Mouse (Mus musculus) embryonic facial prominence, embryonic 14.5 days (tissue): ENCODE results near the gene Kcne1. TPM values are rescaled to one million over a fixed set of nuclear protein-coding genes. Genes with fewer than 3 reads are reported as not detected.
A peak's percentile ranks its signal among the peaks of the same experiment; 100 is the strongest.

Experiments used
- ATAC-seq: fragments of 200-750 bp; cut with Nextera tagmentation; 2 replicates; pipeline ENCODE4 v1.8.0; 2017; ENCODE audit warnings: low read depth, moderate number of reproducible peaks, moderate TSS enrichment
- DNase-seq: peaks from one replicate; pipeline ENCODE4 v3.0.0-alpha.2; 2015; ENCODE audit warnings: low spot score
- H3K27ac ChIP-seq: fragments of 300-500 bp; sonication (generic); replicated peaks from 2 replicates; pipeline ENCODE4 v1.5.1; 2014; ENCODE audit warnings: low read depth, mild to moderate bottlenecking, low read length, moderate library complexity
- H3K27me3 ChIP-seq: fragments of 300-500 bp; sonication (generic); replicated peaks from 2 replicates; pipeline ENCODE4 v1.6.1; 2014; ENCODE audit warnings: low read length; ENCODE audit not compliant: control insufficient read depth, insufficient read depth
- H3K36me3 ChIP-seq: fragments of 300-500 bp; sonication (generic); 2 replicates; pipeline ENCODE4 v1.6.1; 2014; ENCODE audit warnings: low read length, mixed read lengths; ENCODE audit not compliant: control insufficient read depth, insufficient read depth
- H3K4me1 ChIP-seq: fragments of 300-500 bp; sonication (generic); 2 replicates; pipeline ENCODE4 v1.6.1; 2014; ENCODE audit warnings: antibody characterized with exemption, low read length; ENCODE audit not compliant: control insufficient read depth, insufficient read depth
- H3K4me2 ChIP-seq: fragments of 300-500 bp; sonication (generic); 2 replicates; pipeline ENCODE4 v1.6.1; 2014; ENCODE audit warnings: low read depth, mild to moderate bottlenecking, low read length, moderate library complexity, mixed read lengths
- H3K4me3 ChIP-seq: fragments of 300-500 bp; sonication (generic); 2 replicates; pipeline ENCODE4 v1.5.1; 2014; ENCODE audit warnings: low read depth, mild to moderate bottlenecking, low read length
- H3K9ac ChIP-seq: fragments of 300-500 bp; sonication (generic); 2 replicates; pipeline ENCODE4 v1.6.1; 2014; ENCODE audit warnings: low read depth, mild to moderate bottlenecking, low read length, moderate library complexity, mixed read lengths
- H3K9me3 ChIP-seq: fragments of 300-500 bp; sonication (generic); 2 replicates; pipeline ENCODE4 v1.6.1; 2016; ENCODE audit warnings: low read length; ENCODE audit not compliant: control insufficient read depth
- WGBS: fragments of 180-500 bp; shearing (Covaris S2); extraction: QIAGEN DNeasy Blood & Tissue Kit; methylation state at CpG from one replicate; pipeline ENCODE4 v1.1.7; 2014; 5-methylcytosine and 5-hydroxymethylcytosine counted together
- polyA plus RNA-seq: library from polyadenylated mRNA; unstranded; fragments of >200 nt; fragmentation: Nextera tagmentation; extraction: Ambion mirVana; gene quantifications from 2 replicates; pipeline ENCODE4 v1.2.1, GENCODE M21; 2014

Kcne1 gene
- polyA plus RNA-seq, 1 experiment from 2014 or later, result 0.21 TPM

DNA sequence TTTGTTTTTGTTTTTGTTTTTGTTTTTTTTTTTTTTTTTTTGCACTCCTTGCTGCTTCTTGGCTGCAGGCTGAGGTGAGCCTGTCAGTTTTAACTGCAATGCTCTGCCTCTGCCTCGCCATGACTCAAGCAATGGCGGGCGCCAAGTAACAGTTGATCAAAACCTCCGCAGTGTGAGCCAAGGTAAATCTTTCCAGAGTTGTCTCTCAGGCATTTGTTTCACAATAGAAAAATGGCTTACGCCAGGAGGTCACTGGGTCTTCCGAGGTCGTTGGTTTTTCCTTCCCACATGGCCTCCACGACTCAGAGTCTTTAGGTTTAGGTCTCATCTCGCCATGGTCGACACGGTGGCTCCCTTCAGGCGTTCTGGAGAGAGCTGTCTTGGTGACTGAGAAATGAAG is 6.0 kb downstream of the Kcne1 start:
- H3K9me3 ChIP-seq, result no peaks in the 10 kb centered on the region
- H3K36me3 ChIP-seq, result no peaks in the 10 kb centered on the region
- no peak overlapping the region for H3K4me2 ChIP-seq
- no peak overlapping the region for H3K4me3 ChIP-seq
- DNase-seq (no peak), ATAC-seq (no peak)
- 80% methylated on average over 12 of the region's 12 CpGs for WGBS
- peaks cover 19% of the 10 kb centered on the region for H3K4me1 ChIP-seq
- peaks cover 7% of the 10 kb centered on the region; the same call in 1 of the 2 replicates for H3K27me3 ChIP-seq
- no peak overlapping the region for H3K27ac ChIP-seq
- no peak overlapping the region for H3K9ac ChIP-seq

DNA sequence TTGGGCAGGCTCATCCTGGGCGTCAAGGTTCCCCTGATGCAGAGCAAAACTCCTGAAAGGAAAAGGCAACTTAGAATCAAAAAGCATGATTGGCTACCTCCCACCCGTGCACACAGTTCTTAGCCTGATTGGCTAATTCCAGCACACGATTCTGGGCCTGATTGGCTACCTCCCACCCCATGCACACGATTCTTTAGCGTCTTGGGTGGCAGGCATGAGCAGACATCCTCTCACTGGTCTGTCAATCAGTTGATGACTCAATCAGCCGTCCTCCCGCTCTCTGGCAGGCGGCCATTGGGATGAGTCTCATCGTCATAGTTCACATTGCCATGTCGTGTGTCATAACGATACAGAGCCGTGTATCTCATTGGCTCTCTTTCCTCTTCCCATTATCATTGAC is 10.3 kb downstream of the Kcne1 start:
- H3K36me3 ChIP-seq, result no peaks in the 10 kb centered on the region
- ATAC-seq, result no peak
- H3K27me3 ChIP-seq, result no peaks in the 10 kb centered on the region

DNA sequence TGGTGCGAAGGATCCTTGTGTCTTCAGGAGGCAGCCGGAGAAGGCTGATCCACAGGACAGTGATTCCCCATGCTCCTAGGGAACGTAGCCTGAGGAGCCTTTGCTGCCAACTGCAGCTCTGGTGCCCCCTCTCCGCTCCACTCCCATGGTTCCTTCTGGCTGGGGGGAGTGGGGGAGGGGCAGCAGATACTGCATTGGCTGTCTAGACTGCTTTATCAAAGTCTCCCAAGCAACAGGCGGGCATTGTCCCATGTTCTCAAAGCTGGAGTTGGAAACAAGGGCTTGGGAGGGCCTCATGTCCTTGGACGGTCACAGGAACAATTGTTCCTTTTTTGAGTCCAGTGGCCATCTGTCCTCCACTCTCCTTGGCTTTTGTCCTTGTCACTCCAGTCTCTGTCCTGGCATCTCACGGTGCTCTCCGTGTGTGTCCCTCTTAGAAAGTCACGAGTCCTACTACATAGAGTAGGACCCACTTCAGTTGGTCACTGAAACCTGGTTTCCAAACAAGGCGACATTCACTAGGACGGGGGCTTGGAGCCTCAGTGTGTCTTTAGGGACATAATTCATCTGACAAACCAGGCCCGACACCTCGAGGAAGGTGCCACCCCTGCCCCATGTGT is 12.9 kb downstream of the Kcne1 start:
- DNase-seq, result no peak
- Histone ChIP-seq H3K4me1 (no peaks in the 10 kb centered on the region), H3K36me3 (no peaks in the 10 kb centered on the region), H3K9me3 (no peaks in the 10 kb centered on the region), H3K4me2 (no peak overlapping the region), H3K9ac (no peak overlapping the region), H3K27me3 (no peaks in the 10 kb centered on the region), H3K27ac (no peak overlapping the region), H3K4me3 (no peak overlapping the region)
- no peak for ATAC-seq
- WGBS, result 65% methylated on average over 12 of the region's 13 CpGs

More for the DNA sequence above, 10.3 kb downstream of the Kcne1 start:
- no peak overlapping the region for H3K4me3 ChIP-seq
- H3K4me2 ChIP-seq, result no peak overlapping the region
- H3K9ac ChIP-seq, result no peak overlapping the region
- peaks cover 5% of the 10 kb centered on the region; the same call in 1 of the 2 replicates for H3K4me1 ChIP-seq
- no peaks in the 10 kb centered on the region for H3K9me3 ChIP-seq
- no peak overlapping the region for H3K27ac ChIP-seq
- 78% methylated on average over 12 of the region's 12 CpGs for WGBS
- no peak for DNase-seq

DNA sequence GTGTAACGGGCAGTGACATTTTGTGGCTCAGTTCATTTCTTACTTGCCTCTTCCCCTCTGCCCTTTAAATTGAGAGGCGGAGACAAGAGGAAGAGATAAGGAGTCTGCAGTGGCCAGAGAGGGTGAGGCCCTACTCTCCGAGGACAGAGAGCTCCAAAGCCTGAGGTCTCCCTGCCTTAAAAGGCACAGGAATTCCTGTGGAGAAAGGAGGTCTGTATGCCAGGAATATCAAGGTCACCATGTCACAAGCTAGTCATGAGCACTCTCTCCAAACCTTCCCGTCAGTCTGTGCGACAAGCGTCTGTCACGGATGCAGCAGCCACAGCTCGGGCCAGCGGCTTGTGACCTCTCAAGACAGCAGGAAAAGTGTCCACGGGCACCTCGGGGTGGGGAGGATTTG is 14.1 kb downstream of the Kcne1 start:
- H3K27me3 ChIP-seq, result no peaks in the 10 kb centered on the region
- H3K4me1 ChIP-seq, result no peaks in the 10 kb centered on the region
- H3K27ac ChIP-seq, result no peak overlapping the region
- no peak overlapping the region for H3K4me3 ChIP-seq
- no peaks in the 10 kb centered on the region for H3K9me3 ChIP-seq
- no peak overlapping the region for H3K4me2 ChIP-seq
- ATAC-seq, result no peak
- WGBS, result 72% methylated on average over 11 of the region's 11 CpGs
- no peaks in the 10 kb centered on the region for H3K36me3 ChIP-seq
- H3K9ac ChIP-seq, result no peak overlapping the region
- no peak for DNase-seq

DNA sequence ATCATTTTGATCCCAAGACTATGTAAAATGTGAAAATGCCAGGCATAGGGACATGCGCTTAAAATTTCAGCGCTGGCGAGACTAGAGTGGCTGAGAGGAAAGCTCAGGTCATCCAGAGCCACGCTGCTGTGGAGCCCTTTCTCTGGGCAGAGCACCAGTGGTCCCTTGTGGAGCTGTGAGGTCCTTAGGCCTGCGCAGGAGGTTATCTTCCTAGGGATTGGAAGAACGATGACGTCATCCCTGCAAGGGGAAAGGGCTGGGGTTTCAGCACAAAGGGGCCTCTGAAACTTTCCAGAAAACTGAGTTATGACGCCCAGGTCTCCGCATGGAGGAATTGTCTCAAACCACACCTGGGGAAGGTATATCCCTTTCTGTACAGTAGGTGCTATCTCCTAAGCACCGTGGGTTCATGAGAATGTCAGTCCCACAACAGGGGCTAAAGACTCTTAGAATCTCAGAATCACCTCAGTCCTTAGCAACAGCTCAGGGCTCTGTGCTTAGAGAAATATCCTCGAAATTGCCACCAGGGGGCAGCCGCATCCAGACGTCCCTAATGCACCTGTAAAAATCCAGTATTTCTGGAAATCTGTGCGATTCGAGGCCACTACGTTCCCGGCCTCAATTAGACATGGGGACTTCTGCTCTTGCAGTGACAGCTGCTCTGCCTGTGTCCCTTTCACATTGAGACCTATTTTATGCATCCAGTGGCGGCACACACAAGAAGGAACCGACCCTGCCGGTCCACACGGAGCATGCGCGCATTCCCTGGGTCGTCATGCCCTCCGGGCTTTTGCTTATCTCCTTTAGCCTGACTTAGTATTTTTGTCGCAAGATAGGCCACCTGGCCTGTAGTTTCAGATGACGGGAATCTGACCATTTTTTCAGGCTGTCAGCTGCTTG is 18.4 kb downstream of the Kcne1 start:
- Histone ChIP-seq H3K9ac (no peak overlapping the region), H3K4me3 (0 out of 2 replicates have a peak overlapping the region, but pooled peaks have one; percentile 2), H3K9me3 (no peaks in the 10 kb centered on the region), H3K36me3 (no peaks in the 10 kb centered on the region), H3K4me2 (peak overlapping the region; percentile 40), H3K4me1 (no peaks in the 10 kb centered on the region), H3K27me3 (peaks cover 4% of the 10 kb centered on the region; the same call in 1 of the 2 replicates), H3K27ac (no peak overlapping the region)
- DNase-seq (peak; percentile 85), ATAC-seq (peak; percentile 79)
- 26% methylated on average over 27 of the region's 27 CpGs for WGBS

DNA sequence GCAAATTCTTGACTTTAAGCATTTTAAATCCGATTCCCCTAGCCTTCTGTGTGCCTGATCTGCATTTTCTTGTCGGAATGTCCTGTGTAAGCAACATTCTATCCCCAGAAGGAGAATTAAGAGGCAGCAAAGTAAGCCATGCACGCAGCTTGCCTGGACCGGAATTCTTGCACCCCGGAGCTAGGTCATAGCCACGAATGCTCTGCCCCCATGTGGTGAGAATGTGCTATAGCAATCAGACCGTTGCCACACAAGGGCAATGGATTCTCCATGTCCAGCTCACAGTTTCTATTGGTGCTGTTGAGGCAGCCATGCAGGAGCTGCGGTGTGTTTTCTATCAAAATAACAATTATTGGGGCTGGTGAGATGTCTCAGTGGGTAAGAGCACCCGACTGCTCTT is 23.0 kb downstream of the Kcne1 start:
- H3K27ac ChIP-seq, result 0 out of 2 replicates have a peak overlapping the region, but pooled peaks have one; percentile 28
- H3K9ac ChIP-seq, result no peak overlapping the region; the same call in 1 of the 2 replicates
- H3K36me3 ChIP-seq, result no peaks in the 10 kb centered on the region
- DNase-seq (peak; percentile 91), ATAC-seq (peak; percentile 51; the same call in 1 of the 2 replicates)
- no peaks in the 10 kb centered on the region for H3K4me1 ChIP-seq
- no peaks in the 10 kb centered on the region for H3K9me3 ChIP-seq
- H3K27me3 ChIP-seq, result peaks cover 4% of the 10 kb centered on the region; the same call in 1 of the 2 replicates
- H3K4me2 ChIP-seq, result peak overlapping the region; percentile 40
- H3K4me3 ChIP-seq, result no peak overlapping the region
- 5% methylated on average over 9 of the region's 9 CpGs for WGBS

DNA sequence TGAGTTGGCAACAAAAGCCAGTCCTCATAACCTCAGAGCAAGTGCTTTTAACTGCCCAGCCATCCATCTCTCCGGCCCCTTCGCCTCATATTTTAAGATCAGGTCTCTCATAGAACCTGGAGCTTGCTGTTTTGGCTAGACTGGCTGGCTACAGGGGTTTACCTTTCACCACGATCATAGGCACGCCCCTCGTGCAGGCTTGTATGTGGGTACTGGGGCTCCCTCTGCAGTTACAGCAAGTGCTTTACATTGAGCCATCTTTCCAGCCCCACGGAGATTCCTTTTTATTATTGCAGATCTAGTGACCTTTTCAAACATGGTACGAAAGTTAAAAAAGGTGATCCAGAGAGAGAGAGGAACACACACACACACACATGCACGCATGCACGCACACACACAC is 24.7 kb downstream of the Kcne1 start:
- peaks cover 4% of the 10 kb centered on the region; the same call in 1 of the 2 replicates for H3K27me3 ChIP-seq
- 61% methylated on average over 9 of the region's 9 CpGs for whole genome bisulfite sequencing
- ATAC-seq, result no peak
- H3K27ac ChIP-seq, result no peak overlapping the region
- H3K9me3 ChIP-seq, result no peaks in the 10 kb centered on the region
- H3K4me3 ChIP-seq, result no peak overlapping the region
- no peak overlapping the region for H3K4me2 ChIP-seq
- H3K9ac ChIP-seq, result no peak overlapping the region
- DNase-seq, result peak; percentile 50
- no peaks in the 10 kb centered on the region for H3K4me1 ChIP-seq
- no peaks in the 10 kb centered on the region for H3K36me3 ChIP-seq

DNA sequence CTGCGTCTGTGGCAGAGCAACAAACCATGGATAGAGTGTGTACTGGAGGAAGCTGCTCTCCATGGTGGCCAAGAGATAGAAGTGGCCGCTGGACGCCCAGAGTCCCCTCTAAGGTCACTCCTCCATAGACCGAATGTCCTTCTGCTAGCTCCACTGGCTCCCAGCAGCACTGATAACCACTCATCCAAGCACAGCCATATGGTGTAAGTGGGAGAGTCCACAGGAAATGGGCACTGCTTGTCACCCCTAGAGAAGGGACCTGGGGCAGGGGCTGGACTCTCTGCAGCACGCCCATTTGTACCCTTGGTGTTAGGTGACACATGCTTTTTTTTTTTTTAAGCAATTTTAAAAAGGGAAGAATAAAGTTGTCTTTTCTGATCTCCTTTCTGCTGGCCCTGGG is 28.3 kb downstream of the Kcne1 start:
- H3K9me3 ChIP-seq, result no peaks in the 10 kb centered on the region
- H3K27ac ChIP-seq, result no peak overlapping the region
- ATAC-seq, result no peak
- DNase-seq, result no peak
- H3K9ac ChIP-seq, result no peak overlapping the region
- WGBS, result 77% methylated on average over 5 of the region's 5 CpGs
- H3K27me3 ChIP-seq, result no peaks in the 10 kb centered on the region
- H3K4me3 ChIP-seq, result no peak overlapping the region
- no peak overlapping the region for H3K4me2 ChIP-seq
- H3K36me3 ChIP-seq, result no peaks in the 10 kb centered on the region
- no peaks in the 10 kb centered on the region for H3K4me1 ChIP-seq
